In genomic region chrY:90728905-90729256, GRCm38 (mm10) we compare ENCODE assay signal across 11 mouse cellular contexts. TPM values are rescaled to one million over a fixed set of nuclear protein-coding genes. Genes with fewer than 3 reads are reported as not detected.
A peak's percentile ranks its signal among the peaks of the same experiment; 100 is the strongest.
DNase-seq lines count a peak whose midpoint lies in the region; ATAC-seq and TF ChIP-seq lines count a peak whose summit lies in the region.
"Not testable (repeated sequence)": the region's sequence is repeated elsewhere in the genome, so short reads cannot be mapped to it uniquely, and the experiment has no call there.
"Had no signal": no experiment of that assay in that cellular context is flagged by ENCODE, and none has a peak within 500 bp of the region (broad histone marks: within the 10 kb centered on the region; RNA-seq: fewer than 3 reads in every experiment).

No protein-coding gene starts in this region.

- peaks cover 1 to 11% of the 10 kb centered on the region in 2 experiments for H3K36me3 ChIP-seq in CH12.LX (replicated peaks in 1 of 2; ENCODE audit: control insufficient read depth in 1 of 2, insufficient read depth in 1 of 2, low read length in 1 of 2)
- H3K36me3 ChIP-seq in forebrain, embryonic 16.5 days (ENCODE audit: control insufficient read depth, insufficient read depth); hindbrain, embryonic 12.5 days; neural tube, embryonic 14.5 days (ENCODE audit: control insufficient read depth, insufficient read depth, low read length): not testable (repeated sequence)

- not testable (repeated sequence) for H3K4me3 ChIP-seq in CH12.LX (replicated peaks in 1 of 3; ENCODE audit: low read depth in 2 of 3, low read length in 2 of 3, poor library complexity in 1 of 3); forebrain, embryonic 16.5 days (replicated peaks; ENCODE audit: low read length); hindbrain, embryonic 12.5 days; neural tube, embryonic 14.5 days (ENCODE audit: low read depth, low read length)

- in situ Hi-C loops in CH12.LX (cut with MboI; ENCODE audit: low pct_ligation_motif_present, low pct_unique_long_range_greater_than_20kb, low sequenced_read_pairs) = not testable (repeated sequence)

- not testable (repeated sequence) for H3K4me2 ChIP-seq in CH12.LX (ENCODE audit: insufficient read depth, low read depth, poor library complexity, severe bottlenecking); forebrain, embryonic 16.5 days (ENCODE audit: low read length); hindbrain, embryonic 12.5 days (replicated peaks); neural tube, embryonic 14.5 days (ENCODE audit: low read depth, low read length)

- peak; percentile 54 for DNase-seq in CH12.LX (ENCODE audit: extremely low read depth)
- DNase-seq in cerebellum, adult 9-11 months = peak; percentile 41
- DNase-seq in layer of hippocampus, adult 11-12 months (ENCODE audit: low spot score) = peak; percentile 48
- DNase-seq in testis, postnatal 10 days (ENCODE audit: low spot score) = peak; percentile 42

- H3K4me1 ChIP-seq in CH12.LX (ENCODE audit: control insufficient read depth in 1 of 2, insufficient read depth in 2 of 2); forebrain, embryonic 16.5 days (replicated peaks; ENCODE audit: control insufficient read depth, insufficient read depth, low read length); hindbrain, embryonic 12.5 days; neural tube, embryonic 14.5 days (ENCODE audit: control insufficient read depth, insufficient read depth, low read length): not testable (repeated sequence)

- not testable (repeated sequence) for TF ChIP-seq CTCF in CH12.LX (conservative IDR thresholded peaks at IDR 0.05 in 1 of 2, IDR thresholded peaks at IDR 0.05 in 1 of 2; ENCODE audit: low read depth in 2 of 2, low read length in 2 of 2)

- 0 out of 2 replicates have a peak overlapping the region, but pooled peaks have one; percentile 8 for H3K27ac ChIP-seq in CH12.LX (ENCODE audit: insufficient read depth, low read depth)
- not testable (repeated sequence) for H3K27ac ChIP-seq in forebrain, embryonic 16.5 days (ENCODE audit: low read length); hindbrain, embryonic 12.5 days; neural tube, embryonic 14.5 days (ENCODE audit: low read depth, low read length)

- H3K27me3 ChIP-seq in CH12.LX (replicated peaks); forebrain, embryonic 16.5 days (replicated peaks; ENCODE audit: control insufficient read depth, insufficient read depth, low read length); hindbrain, embryonic 12.5 days; neural tube, embryonic 14.5 days (ENCODE audit: control insufficient read depth, insufficient read depth, low read length): not testable (repeated sequence)

- not testable (repeated sequence) for TF ChIP-seq POLR2A in CH12.LX (IDR thresholded peaks at IDR 0.05; ENCODE audit: low read depth, low read length)

- TF ChIP-seq EP300 in CH12.LX (IDR thresholded peaks at IDR 0.05; ENCODE audit: low read length) = not testable (repeated sequence)

- not testable (repeated sequence) for H3K9ac ChIP-seq in CH12.LX (ENCODE audit: insufficient read depth, low read depth); forebrain, embryonic 16.5 days (replicated peaks; ENCODE audit: low read depth, low read length); hindbrain, embryonic 12.5 days; neural tube, embryonic 14.5 days (replicated peaks; ENCODE audit: low read depth, low read length)

- dilution Hi-C loops in CH12.LX (cut with MboI; ENCODE audit: extremely low pct_ligation_motif_present, extremely low pct_unique_long_range_greater_than_20kb, low sequenced_read_pairs) = not testable (repeated sequence)

- WGBS in forebrain, embryonic 16.5 days = 64% methylated on average over 13 of the region's 17 CpGs
- WGBS in hindbrain, embryonic 12.5 days = 80% methylated on average over 16 of the region's 17 CpGs
- 61% methylated on average over 14 of the region's 17 CpGs for WGBS in neural tube, embryonic 14.5 days

- peak; percentile 48; the same call in 1 of the 2 replicates for ATAC-seq in forebrain, embryonic 16.5 days
- peak; percentile 60; the same call in 1 of the 2 replicates for ATAC-seq in hindbrain, embryonic 12.5 days (ENCODE audit: low FRiP score)
- peak; percentile 51 for ATAC-seq in megakaryocyte, adult 5-6 weeks (ENCODE audit: poor library complexity, severe bottlenecking)
- peak; percentile 59; the same call in 1 of the 2 replicates for ATAC-seq in neural tube, embryonic 14.5 days (ENCODE audit: low read depth)

- not testable (repeated sequence) for TF ChIP-seq RAD21 in CH12.LX (IDR thresholded peaks at IDR 0.05; ENCODE audit: low read depth, low read length)

- not testable (repeated sequence) for H3K9me3 ChIP-seq in CH12.LX (replicated peaks; ENCODE audit: low read length); forebrain, embryonic 16.5 days (ENCODE audit: control insufficient read depth, low read length); hindbrain, embryonic 12.5 days (replicated peaks); neural tube, embryonic 14.5 days (ENCODE audit: control insufficient read depth, low read length)

- not testable (repeated sequence) for H3K79me2 ChIP-seq in CH12.LX (replicated peaks; ENCODE audit: control insufficient read depth, extremely low read depth, insufficient read depth, poor library complexity, severe bottlenecking)

RNA-seq across cellular contexts. Expression of gene Gm21860, which starts 25.7 kb away (rescaled TPM):
- total RNA-seq in CH12.LX (2012; rRNA removed) (not detected in 2 replicates), CH12.LX (2014; rRNA removed) (not detected in 2 replicates)
- polyA plus RNA-seq in CH12.LX (2012; ENCODE audit: insufficient read length, low read depth) = not detected in 2 replicates
- not detected in 2 replicates for polyA plus RNA-seq in forebrain, embryonic 16.5 days (2015; fragmentation: Nextera tagmentation; extraction: Ambion mirVana)
- not detected in 2 replicates for polyA plus RNA-seq in hindbrain, embryonic 12.5 days (2016; fragmentation: Nextera tagmentation; extraction: Ambion mirVana)
- total RNA-seq in megakaryocyte, adult 5-6 weeks (2015) = not detected in 2 replicates
- not detected in 2 replicates for total RNA-seq in megakaryocyte, adult 5-6 weeks (2017)
- not detected in 2 replicates for polyA plus RNA-seq in neural tube, embryonic 14.5 days (2014; fragmentation: Nextera tagmentation; extraction: Ambion mirVana)
- total RNA-seq: adrenal gland, postnatal 14 days; left cerebral cortex, adult 8-10 months had no signal
- polyA plus RNA-seq: forebrain, embryonic 10.5 days had no signal

RNA-seq across cellular contexts. Expression of gene Gm47283, which starts 55.7 kb away (rescaled TPM):
- total RNA-seq in CH12.LX (2012; rRNA removed) (not detected in 2 replicates), CH12.LX (2014; rRNA removed) (not detected in 2 replicates)
- not detected in 2 replicates for polyA plus RNA-seq in CH12.LX (2012; ENCODE audit: insufficient read length, low read depth)
- not detected in 2 replicates for polyA plus RNA-seq in forebrain, embryonic 16.5 days (2015; fragmentation: Nextera tagmentation; extraction: Ambion mirVana)
- polyA plus RNA-seq in hindbrain, embryonic 12.5 days (2016; fragmentation: Nextera tagmentation; extraction: Ambion mirVana) = not detected in 2 replicates
- total RNA-seq in megakaryocyte, adult 5-6 weeks (2015) = not detected in 2 replicates
- total RNA-seq in megakaryocyte, adult 5-6 weeks (2017) = not detected in 2 replicates
- not detected in 2 replicates for polyA plus RNA-seq in neural tube, embryonic 14.5 days (2014; fragmentation: Nextera tagmentation; extraction: Ambion mirVana)
- total RNA-seq: adrenal gland, postnatal 14 days; left cerebral cortex, adult 8-10 months had no signal
- polyA plus RNA-seq: forebrain, embryonic 10.5 days had no signal
